Mouse (Mus musculus): ENCODE measurements around the gene Thyn1. TPM values are rescaled to one million over a fixed set of nuclear protein-coding genes. Genes with fewer than 3 reads are reported as not detected.
A peak's percentile ranks its signal among the peaks of the same experiment; 100 is the strongest.

Gene Thyn1
- polyA plus RNA-seq, 1 experiment, result 6.9 TPM

GRCm38 (mm10) chr9:27029828-27030762 lies 30.6 kb downstream of the Thyn1 start, which contains the start of the genes Vps26b and Ncapd3:
TSS of gene Vps26b (minus strand) at chr9:27030065.
TSS of gene Ncapd3 (plus strand) at chr9:27030175.
- H3K4me1 ChIP-seq, result peaks cover 72% of the 10 kb centered on the region
- peak within 1 kb of the TSS; percentile 100 for H3K4me3 ChIP-seq (replicated peaks)
- peaks cover 16% of the 10 kb centered on the region for H3K36me3 ChIP-seq (replicated peaks; ENCODE audit: low read length)
- no peaks in the 10 kb centered on the region for H3K9me3 ChIP-seq
- H3K27me3 ChIP-seq (replicated peaks), result no peaks in the 10 kb centered on the region
- no peak for TF ChIP-seq GATA1 (IDR thresholded peaks at IDR 0.05; ENCODE audit: borderline replicate concordance, low read length)
- 0 out of 2 replicates have a peak, but pooled peaks have one; percentile 10 for TF ChIP-seq FLI1 (IDR thresholded peaks at IDR 0.05; ENCODE audit: low read length)

- Histone ChIP-seq H3K4me1 (peaks cover 74% of the 10 kb centered on the region), H3K36me3 (replicated peaks; ENCODE audit: low read length) (peaks cover 19% of the 10 kb centered on the region), H3K27me3 (replicated peaks) (no peaks in the 10 kb centered on the region), H3K9me3 (no peaks in the 10 kb centered on the region), H3K4me3 (replicated peaks) (peak overlapping the region; percentile 100)
- TF ChIP-seq GATA1 (IDR thresholded peaks at IDR 0.05; ENCODE audit: borderline replicate concordance, low read length) (no peak), FLI1 (IDR thresholded peaks at IDR 0.05; ENCODE audit: low read length) (no peak)
Measured at GRCm38 (mm10) chr9:27030763-27031100, 31.2 kb downstream of the Thyn1 start.

GRCm38 (mm10) chr9:27043892-27044291 lies 44.4 kb downstream of the Thyn1 start:
- H3K4me1 ChIP-seq, result peaks cover 22% of the 10 kb centered on the region
- H3K4me3 ChIP-seq (replicated peaks), result no peak overlapping the region
- H3K9me3 ChIP-seq, result no peaks in the 10 kb centered on the region
- no peak for TF ChIP-seq GATA1 (IDR thresholded peaks at IDR 0.05; ENCODE audit: borderline replicate concordance, low read length)
- no peak for TF ChIP-seq FLI1 (IDR thresholded peaks at IDR 0.05; ENCODE audit: low read length)
- no peaks in the 10 kb centered on the region for H3K27me3 ChIP-seq (replicated peaks)
- peaks cover 97% of the 10 kb centered on the region for H3K36me3 ChIP-seq (replicated peaks; ENCODE audit: low read length)

- Histone ChIP-seq H3K4me1 (peaks cover 18% of the 10 kb centered on the region), H3K36me3 (replicated peaks; ENCODE audit: low read length) (peaks cover 97% of the 10 kb centered on the region), H3K9me3 (no peaks in the 10 kb centered on the region), H3K4me3 (replicated peaks) (no peak overlapping the region), H3K27me3 (replicated peaks) (no peaks in the 10 kb centered on the region)
- no peak for TF ChIP-seq GATA1 (IDR thresholded peaks at IDR 0.05; ENCODE audit: borderline replicate concordance, low read length)
- TF ChIP-seq FLI1 (IDR thresholded peaks at IDR 0.05; ENCODE audit: low read length), result no peak
Measured at GRCm38 (mm10) chr9:27049492-27049891, 50.0 kb downstream of the Thyn1 start.

Other genes starting within 250 kb of the Thyn1 start
- not detected in 2 replicates for gene Glb1l2, start 193.2 kb upstream of the Thyn1 start, polyA plus RNA-seq (2012; ENCODE audit: insufficient read depth, low replicate concordance)
- gene Glb1l3, start 138.8 kb upstream of the Thyn1 start, polyA plus RNA-seq (2012; ENCODE audit: insufficient read depth, low replicate concordance), result not detected in 2 replicates
- gene Gm1110, start 76.6 kb upstream of the Thyn1 start, polyA plus RNA-seq (2012; ENCODE audit: insufficient read depth, low replicate concordance), result not detected in 2 replicates
- 0.68 TPM in 1 of 2 replicates, not detected in the other for gene Acad8, start 144 bp upstream of the Thyn1 start, polyA plus RNA-seq (2012; ENCODE audit: insufficient read depth, low replicate concordance)
- gene Vps26b, start 30.4 kb downstream of the Thyn1 start, polyA plus RNA-seq (2012; ENCODE audit: insufficient read depth, low replicate concordance), result 21.3 and 26.1 TPM in 2 replicates
- gene Ncapd3, start 30.5 kb downstream of the Thyn1 start, polyA plus RNA-seq (2012; ENCODE audit: insufficient read depth, low replicate concordance), result 0.53 and 0.97 TPM in 2 replicates
- gene Jam3, start 155.7 kb downstream of the Thyn1 start, polyA plus RNA-seq (2012; ENCODE audit: insufficient read depth, low replicate concordance), result 0.13 TPM in 1 of 2 replicates, not detected in the other

All from megakaryocyte, embryonic 14.5 days (primary cell).